Mouse (Mus musculus) liver, embryonic 14.5 days (tissue): ENCODE measurements around the gene Dennd1a. TPM values are rescaled to one million over a fixed set of nuclear protein-coding genes. Genes with fewer than 3 reads are reported as not detected.

Experiments
- ATAC-seq: fragments of 200-750 bp; cut with Nextera tagmentation; 2 replicates; pipeline ENCODE4 v1.8.0; 2017; ENCODE audit warnings: moderate number of reproducible peaks, mild to moderate bottlenecking, moderate library complexity; ENCODE audit not compliant: insufficient read depth
- DNase-seq, 3 experiments: peaks; one replicate each; pipeline ENCODE4 v3.0.0-alpha.2; 2012 to 2013; ENCODE audit warnings: low read depth in 3 of 3, low spot score in 3 of 3
- H3K27ac ChIP-seq: fragments of 300-500 bp; sonication (generic); 2 replicates; pipeline ENCODE4 v1.5.1; 2014; ENCODE audit warnings: moderate library complexity, mild to moderate bottlenecking, control low read depth, inconsistent platforms
- H3K27me3 ChIP-seq: fragments of 300-500 bp; sonication (generic); 2 replicates; pipeline ENCODE4 v1.6.1; 2014; ENCODE audit warnings: mild to moderate bottlenecking, low read length, moderate library complexity; ENCODE audit not compliant: control insufficient read depth, insufficient read depth
- H3K36me3 ChIP-seq: fragments of 300-500 bp; sonication (generic); replicated peaks from 2 replicates; pipeline ENCODE4 v1.6.1; 2014; ENCODE audit warnings: low read depth; ENCODE audit not compliant: control insufficient read depth, insufficient read depth
- H3K4me1 ChIP-seq, 2 experiments: fragments of 200-500 bp in 1 of 2; fragments of 300-500 bp in 1 of 2; sonication (generic) in 1 of 2; replicated peaks; 2 replicates each; pipeline ENCODE4 v1.6.1; 2012 to 2014; ENCODE audit warnings: antibody characterized with exemption in 1 of 2, inconsistent platforms in 1 of 2, low read length in 1 of 2; ENCODE audit not compliant: control insufficient read depth in 2 of 2, insufficient read depth in 2 of 2
- H3K4me2 ChIP-seq: fragments of 300-500 bp; sonication (generic); 2 replicates; pipeline ENCODE4 v1.6.1; 2014; ENCODE audit warnings: low read depth, mild to moderate bottlenecking, control low read depth, moderate library complexity
- H3K4me3 ChIP-seq, 2 experiments: fragments of 200-500 bp in 1 of 2; fragments of 300-500 bp in 1 of 2; sonication (generic) in 1 of 2; 2 replicates each; pipeline ENCODE4 v1.5.1; 2012 to 2014; ENCODE audit warnings: low read depth in 2 of 2, low read length in 2 of 2, mild to moderate bottlenecking in 2 of 2, control low read depth in 1 of 2, inconsistent platforms in 1 of 2, moderate library complexity in 1 of 2; ENCODE audit not compliant: insufficient read depth in 1 of 2
- H3K9ac ChIP-seq: fragments of 300-500 bp; sonication (generic); replicated peaks from 2 replicates; pipeline ENCODE4 v1.6.1; 2014; ENCODE audit warnings: mild to moderate bottlenecking, control low read depth, moderate library complexity
- H3K9me3 ChIP-seq: fragments of 300-500 bp; sonication (generic); 2 replicates; pipeline ENCODE4 v1.6.1; 2016; ENCODE audit warnings: low read length, mixed read lengths; ENCODE audit not compliant: control insufficient read depth
- CTCF ChIP-seq: IDR thresholded peaks from 2 replicates; pipeline ENCODE4 v1.5.1; 2016; ENCODE audit warnings: antibody characterized with exemption, low read depth, control low read depth
- EP300 ChIP-seq: IDR thresholded peaks from 2 replicates; pipeline ENCODE4 v1.6.1; 2016; ENCODE audit warnings: antibody characterized with exemption, low read depth
- WGBS: fragments of 180-500 bp; shearing (Covaris S2); extraction: QIAGEN DNeasy Blood & Tissue Kit; methylation state at CpG from one replicate; pipeline ENCODE4 v1.1.7; 2014; ENCODE audit not compliant: insufficient replicate concordance; 5-methylcytosine and 5-hydroxymethylcytosine counted together
- polyA plus RNA-seq, 2 experiments: library from polyadenylated mRNA; depleted of rRNA in 1 of 2; stranded (reverse) in 1 of 2; unstranded in 1 of 2; fragments of >200 nt; fragmentation: Nextera tagmentation in 1 of 2; extraction: Ambion mirVana in 1 of 2; gene quantifications; 2 replicates each; pipeline versions ENCODE4 v1.2.1 to v1.2.3; 2012 to 2014

Gene Dennd1a
- polyA plus RNA-seq, 2 experiments, result 5.5 to 6.5 TPM

- DNase-seq (no peak), ATAC-seq (no peak)
- Histone ChIP-seq H3K9ac (no peak overlapping the region), H3K4me2 (no peak overlapping the region), H3K9me3 (no peaks in the 10 kb centered on the region), H3K4me1 (no peaks in the 10 kb centered on the region), H3K27ac (no peak overlapping the region), H3K36me3 (no peaks in the 10 kb centered on the region), H3K27me3 (peaks cover 18% of the 10 kb centered on the region), H3K4me3 (no peak overlapping the region)
- TF ChIP-seq EP300, result no peak
- no peak for TF ChIP-seq CTCF
- 81% methylated on average over 14 of the region's 14 CpGs for WGBS
Observed at GRCm38 (mm10) chr2:37790738-37791137, 496.5 kb downstream of the Dennd1a start.

DNA sequence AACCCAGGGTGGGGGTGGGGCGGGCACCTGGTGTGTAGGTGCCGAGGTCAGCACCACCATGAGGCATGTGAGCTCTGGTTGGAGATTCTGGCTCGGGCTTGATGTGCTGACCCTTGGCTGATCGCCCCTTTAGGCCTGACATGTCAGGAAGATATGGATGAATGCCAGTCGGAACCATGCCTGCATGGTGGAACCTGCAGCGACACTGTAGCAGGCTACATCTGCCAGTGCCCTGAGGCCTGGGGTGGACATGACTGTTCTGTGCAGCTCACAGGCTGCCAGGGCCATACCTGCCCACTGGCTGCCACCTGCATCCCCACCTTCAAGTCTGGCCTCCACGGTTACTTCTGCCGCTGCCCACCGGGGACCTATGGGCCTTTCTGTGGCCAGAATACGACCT is 497.2 kb downstream of the Dennd1a start:
- no peak for DNase-seq
- Histone ChIP-seq H3K9ac (no peak overlapping the region), H3K4me1 (no peaks in the 10 kb centered on the region), H3K27me3 (peaks cover 16% of the 10 kb centered on the region), H3K9me3 (no peaks in the 10 kb centered on the region), H3K4me3 (no peak overlapping the region), H3K36me3 (no peaks in the 10 kb centered on the region), H3K4me2 (no peak overlapping the region), H3K27ac (no peak overlapping the region)
- TF ChIP-seq EP300, result no peak
- TF ChIP-seq CTCF, result no peak
- ATAC-seq, result no peak
- 72% methylated on average over 10 of the region's 10 CpGs for WGBS

GRCm38 (mm10) chr2:37789029-37789428 is 498.2 kb downstream of the Dennd1a start:
- Histone ChIP-seq H3K4me2 (no peak overlapping the region), H3K4me1 (no peaks in the 10 kb centered on the region), H3K27me3 (peaks cover 13% of the 10 kb centered on the region), H3K9me3 (no peaks in the 10 kb centered on the region), H3K27ac (no peak overlapping the region), H3K4me3 (no peak overlapping the region), H3K36me3 (no peaks in the 10 kb centered on the region), H3K9ac (no peak overlapping the region)
- no peak for DNase-seq
- 62% methylated on average over 5 of the region's 5 CpGs for WGBS
- ATAC-seq, result no peak
- TF ChIP-seq CTCF (no peak), EP300 (no peak)

DNA sequence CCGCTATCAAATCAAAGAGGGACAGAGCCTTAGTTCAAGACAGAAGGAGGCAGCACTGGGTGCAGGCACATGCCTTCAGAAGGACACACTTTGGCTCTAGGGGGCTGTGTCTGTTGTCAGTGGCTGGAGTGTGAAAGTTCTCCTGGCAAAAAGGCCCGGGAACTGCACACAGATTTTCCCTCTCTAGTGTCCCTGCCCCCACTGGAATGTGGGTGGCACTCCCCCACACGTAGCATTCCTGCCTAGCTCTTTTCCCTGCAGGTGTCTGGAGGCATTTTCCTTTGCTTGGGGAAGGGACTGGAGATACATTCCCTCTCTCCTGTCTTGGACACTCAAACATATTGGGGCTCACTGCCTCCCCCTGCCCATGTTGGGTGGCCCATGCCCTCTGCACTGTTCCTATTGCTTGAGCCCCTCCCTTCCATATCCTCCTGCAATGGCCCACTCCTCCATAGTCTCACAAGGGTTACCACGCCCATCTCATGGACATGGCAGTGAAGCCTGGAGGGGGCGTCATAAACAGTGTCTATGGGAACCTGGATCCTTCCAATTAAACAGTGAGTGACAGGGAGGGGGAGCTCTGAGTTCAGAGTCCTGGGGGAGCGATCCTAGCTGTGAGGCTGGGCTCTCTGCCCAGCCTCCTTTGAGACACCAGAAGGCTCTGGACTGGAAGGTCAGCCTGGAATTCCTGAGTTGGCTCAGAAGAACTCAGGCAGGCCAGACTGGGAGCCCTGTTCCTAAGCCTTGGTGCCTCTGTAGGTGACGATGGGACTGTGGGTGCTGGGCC is 498.8 kb downstream of the Dennd1a start:
- no peaks in the 10 kb centered on the region for H3K4me1 ChIP-seq
- H3K9ac ChIP-seq, result no peak overlapping the region
- no peak overlapping the region for H3K27ac ChIP-seq
- H3K4me2 ChIP-seq, result no peak overlapping the region
- H3K27me3 ChIP-seq, result peaks cover 8% of the 10 kb centered on the region
- H3K36me3 ChIP-seq, result no peaks in the 10 kb centered on the region
- no peak for TF ChIP-seq CTCF
- no peak for TF ChIP-seq EP300
- DNase-seq (no peak), ATAC-seq (no peak)
- no peaks in the 10 kb centered on the region for H3K9me3 ChIP-seq
- no peak overlapping the region for H3K4me3 ChIP-seq
- WGBS, result 55% methylated on average over 7 of the region's 7 CpGs

- no peaks in the 10 kb centered on the region for H3K4me1 ChIP-seq
- H3K27me3 ChIP-seq, result peaks cover 3% of the 10 kb centered on the region; the same call in 1 of the 2 replicates
- H3K4me2 ChIP-seq, result no peak overlapping the region
- H3K9me3 ChIP-seq, result no peaks in the 10 kb centered on the region
- DNase-seq (no peak), ATAC-seq (no peak)
- 31% methylated on average over 52 of the region's 52 CpGs for WGBS
- H3K36me3 ChIP-seq, result no peaks in the 10 kb centered on the region
- TF ChIP-seq CTCF (no peak), EP300 (no peak)
- no peak overlapping the region for H3K27ac ChIP-seq
- H3K4me3 ChIP-seq, result no peak overlapping the region
- H3K9ac ChIP-seq, result no peak overlapping the region
Observed at GRCm38 (mm10) chr2:37786461-37786860, 500.7 kb downstream of the Dennd1a start.
